Mouse (Mus musculus): ENCODE measurements at regions not wholly inside any gene's neighbourhood (a gene's known extent, or its start where the extent isn't known, plus 50 kb on each side); places are given as distances from the start of the nearest gene placed in this dataset.

GRCm38 (mm10) chr3:148696555-148696954 is 293.8 kb downstream of the Adgrl2 start:
- Histone ChIP-seq H3K9ac (ENCODE audit: low read depth, poor library complexity, severe bottlenecking) (no peak overlapping the region), H3K27me3 (ENCODE audit: control insufficient read depth, insufficient read depth, low read length, poor library complexity, severe bottlenecking) (no peaks in the 10 kb centered on the region), H3K9me3 (replicated peaks; ENCODE audit: control insufficient read depth, insufficient read depth, low read length, poor library complexity, severe bottlenecking) (no peaks in the 10 kb centered on the region), H3K4me3 (ENCODE audit: low read depth, low read length) (no peak overlapping the region), H3K27ac (ENCODE audit: insufficient read depth, low read length) (no peak overlapping the region), H3K36me3 (ENCODE audit: control insufficient read depth, insufficient read depth, low read length, poor library complexity, severe bottlenecking) (no peaks in the 10 kb centered on the region), H3K4me1 (ENCODE audit: control insufficient read depth, insufficient read depth, low read length) (no peaks in the 10 kb centered on the region)
- TF ChIP-seq POLR2A (IDR thresholded peaks at IDR 0.05; ENCODE audit: insufficient read depth, low read length) = no peak
- no peak for TF ChIP-seq EP300 (IDR thresholded peaks at IDR 0.05; ENCODE audit: insufficient read depth, low read depth, low read length)
- TF ChIP-seq CTCF (IDR thresholded peaks at IDR 0.05; ENCODE audit: low read depth, low read length) = no peak

- Histone ChIP-seq H3K4me1 (ENCODE audit: control insufficient read depth, insufficient read depth, low read length) (no peaks in the 10 kb centered on the region), H3K27me3 (ENCODE audit: control insufficient read depth, insufficient read depth, low read length, poor library complexity, severe bottlenecking) (no peaks in the 10 kb centered on the region), H3K27ac (ENCODE audit: insufficient read depth, low read length) (no peak overlapping the region), H3K9me3 (replicated peaks; ENCODE audit: control insufficient read depth, insufficient read depth, low read length, poor library complexity, severe bottlenecking) (no peaks in the 10 kb centered on the region), H3K9ac (ENCODE audit: low read depth, poor library complexity, severe bottlenecking) (no peak overlapping the region), H3K36me3 (ENCODE audit: control insufficient read depth, insufficient read depth, low read length, poor library complexity, severe bottlenecking) (no peaks in the 10 kb centered on the region), H3K4me3 (ENCODE audit: low read depth, low read length) (no peak overlapping the region)
- TF ChIP-seq CTCF (IDR thresholded peaks at IDR 0.05; ENCODE audit: low read depth, low read length) (no peak), EP300 (IDR thresholded peaks at IDR 0.05; ENCODE audit: insufficient read depth, low read depth, low read length) (no peak), POLR2A (IDR thresholded peaks at IDR 0.05; ENCODE audit: insufficient read depth, low read length) (no peak)
Observed at GRCm38 (mm10) chr3:148695453-148695852, 294.9 kb downstream of the Adgrl2 start.

- no peak overlapping the region for H3K9ac ChIP-seq (ENCODE audit: low read depth, poor library complexity, severe bottlenecking)
- H3K9me3 ChIP-seq (replicated peaks; ENCODE audit: control insufficient read depth, insufficient read depth, low read length, poor library complexity, severe bottlenecking) = no peaks in the 10 kb centered on the region
- no peak for TF ChIP-seq POLR2A (IDR thresholded peaks at IDR 0.05; ENCODE audit: insufficient read depth, low read length)
- no peak for TF ChIP-seq EP300 (IDR thresholded peaks at IDR 0.05; ENCODE audit: insufficient read depth, low read depth, low read length)
- TF ChIP-seq CTCF (IDR thresholded peaks at IDR 0.05; ENCODE audit: low read depth, low read length) = no peak
Observed at GRCm38 (mm10) chr3:148683181-148683580, 307.2 kb downstream of the Adgrl2 start.

GRCm38 (mm10) chr3:148682445-148682994 is 307.8 kb downstream of the Adgrl2 start:
- Histone ChIP-seq H3K27me3 (ENCODE audit: control insufficient read depth, insufficient read depth, low read length, poor library complexity, severe bottlenecking) (no peaks in the 10 kb centered on the region), H3K27ac (ENCODE audit: insufficient read depth, low read length) (no peak overlapping the region), H3K36me3 (ENCODE audit: control insufficient read depth, insufficient read depth, low read length, poor library complexity, severe bottlenecking) (no peaks in the 10 kb centered on the region), H3K9ac (ENCODE audit: low read depth, poor library complexity, severe bottlenecking) (no peak overlapping the region), H3K4me3 (ENCODE audit: low read depth, low read length) (no peak overlapping the region), H3K4me1 (ENCODE audit: control insufficient read depth, insufficient read depth, low read length) (peaks cover 2% of the 10 kb centered on the region), H3K9me3 (replicated peaks; ENCODE audit: control insufficient read depth, insufficient read depth, low read length, poor library complexity, severe bottlenecking) (no peaks in the 10 kb centered on the region)
- no peak for TF ChIP-seq EP300 (IDR thresholded peaks at IDR 0.05; ENCODE audit: insufficient read depth, low read depth, low read length)
- no peak for TF ChIP-seq POLR2A (IDR thresholded peaks at IDR 0.05; ENCODE audit: insufficient read depth, low read length)
- no peak for TF ChIP-seq CTCF (IDR thresholded peaks at IDR 0.05; ENCODE audit: low read depth, low read length)

More at GRCm38 (mm10) chr3:148683181-148683580, 307.2 kb downstream of the Adgrl2 start:
- H3K27ac ChIP-seq (ENCODE audit: insufficient read depth, low read length) = no peak overlapping the region
- H3K4me1 ChIP-seq (ENCODE audit: control insufficient read depth, insufficient read depth, low read length) = peaks cover 2% of the 10 kb centered on the region
- H3K4me3 ChIP-seq (ENCODE audit: low read depth, low read length) = no peak overlapping the region
- no peaks in the 10 kb centered on the region for H3K27me3 ChIP-seq (ENCODE audit: control insufficient read depth, insufficient read depth, low read length, poor library complexity, severe bottlenecking)
- no peaks in the 10 kb centered on the region for H3K36me3 ChIP-seq (ENCODE audit: control insufficient read depth, insufficient read depth, low read length, poor library complexity, severe bottlenecking)

- H3K27me3 ChIP-seq (ENCODE audit: control insufficient read depth, insufficient read depth, low read length, poor library complexity, severe bottlenecking) = no peaks in the 10 kb centered on the region
- no peak for TF ChIP-seq EP300 (IDR thresholded peaks at IDR 0.05; ENCODE audit: insufficient read depth, low read depth, low read length)
- no peak for TF ChIP-seq CTCF (IDR thresholded peaks at IDR 0.05; ENCODE audit: low read depth, low read length)
- no peak for TF ChIP-seq POLR2A (IDR thresholded peaks at IDR 0.05; ENCODE audit: insufficient read depth, low read length)
Observed at GRCm38 (mm10) chr3:148681186-148681585, 309.2 kb downstream of the Adgrl2 start.

GRCm38 (mm10) chr3:148680737-148681136 is 309.6 kb downstream of the Adgrl2 start:
- H3K9me3 ChIP-seq (replicated peaks; ENCODE audit: control insufficient read depth, insufficient read depth, low read length, poor library complexity, severe bottlenecking) = no peaks in the 10 kb centered on the region

More at GRCm38 (mm10) chr3:148681186-148681585, 309.2 kb downstream of the Adgrl2 start:
- H3K9ac ChIP-seq (ENCODE audit: low read depth, poor library complexity, severe bottlenecking) = no peak overlapping the region
- H3K9me3 ChIP-seq (replicated peaks; ENCODE audit: control insufficient read depth, insufficient read depth, low read length, poor library complexity, severe bottlenecking) = no peaks in the 10 kb centered on the region
- no peak overlapping the region for H3K27ac ChIP-seq (ENCODE audit: insufficient read depth, low read length)
- H3K4me3 ChIP-seq (ENCODE audit: low read depth, low read length) = no peak overlapping the region
- no peaks in the 10 kb centered on the region for H3K36me3 ChIP-seq (ENCODE audit: control insufficient read depth, insufficient read depth, low read length, poor library complexity, severe bottlenecking)
- H3K4me1 ChIP-seq (ENCODE audit: control insufficient read depth, insufficient read depth, low read length) = peaks cover 2% of the 10 kb centered on the region

More at GRCm38 (mm10) chr3:148680737-148681136, 309.6 kb downstream of the Adgrl2 start:
- Histone ChIP-seq H3K4me3 (ENCODE audit: low read depth, low read length) (no peak overlapping the region), H3K27me3 (ENCODE audit: control insufficient read depth, insufficient read depth, low read length, poor library complexity, severe bottlenecking) (no peaks in the 10 kb centered on the region), H3K27ac (ENCODE audit: insufficient read depth, low read length) (no peak overlapping the region), H3K4me1 (ENCODE audit: control insufficient read depth, insufficient read depth, low read length) (peaks cover 2% of the 10 kb centered on the region), H3K36me3 (ENCODE audit: control insufficient read depth, insufficient read depth, low read length, poor library complexity, severe bottlenecking) (no peaks in the 10 kb centered on the region), H3K9ac (ENCODE audit: low read depth, poor library complexity, severe bottlenecking) (no peak overlapping the region)
- TF ChIP-seq CTCF (IDR thresholded peaks at IDR 0.05; ENCODE audit: low read depth, low read length) = no peak
- no peak for TF ChIP-seq EP300 (IDR thresholded peaks at IDR 0.05; ENCODE audit: insufficient read depth, low read depth, low read length)
- TF ChIP-seq POLR2A (IDR thresholded peaks at IDR 0.05; ENCODE audit: insufficient read depth, low read length) = no peak

Measured in ES-Bruce4 (cell line).